Mouse (Mus musculus) erythroblast, embryonic 14.5 days (primary cell): ENCODE data around the gene Wfdc10.

Experiments used
- GATA1 ChIP-seq: IDR thresholded peaks from 2 replicates; pipeline ENCODE4 v1.6.1; 2012; ENCODE audit warnings: low read length, inconsistent platforms, mixed read lengths
- TAL1 ChIP-seq: IDR thresholded peaks from 3 replicates; pipeline ENCODE4 v1.6.1; 2012; ENCODE audit warnings: low read length, inconsistent platforms, mixed read lengths

- TF ChIP-seq GATA1 (no peak), TAL1 (no peak)
Measured at GRCm38 (mm10) chr2:164635266-164635665, 20.6 kb upstream of the Wfdc10 start.
